Mouse (Mus musculus): ENCODE measurements around the gene Gm9970. TPM values are rescaled to one million over a fixed set of nuclear protein-coding genes. Genes with fewer than 3 reads are reported as not detected.

Gene Gm9970
- total and polyA plus RNA-seq, 3 experiments, result 0.24 TPM; not detected in 2

- Histone ChIP-seq H3K27ac (ENCODE audit: control insufficient read depth, low read depth, low read length) (no peak overlapping the region), H3K4me3 (ENCODE audit: control insufficient read depth in 1 of 2, insufficient read depth in 1 of 2, low read depth in 2 of 2, low read length in 2 of 2) (no peak overlapping the region), H3K79me2 (ENCODE audit: control insufficient read depth, insufficient read depth, low read length, poor library complexity) (peaks cover 29% of the 10 kb centered on the region), H3K9ac (ENCODE audit: control insufficient read depth, low read depth, low read length, poor library complexity, severe bottlenecking) (no peak overlapping the region), H3K27me3 (ENCODE audit: control insufficient read depth in 1 of 2, insufficient read depth in 2 of 2, low read length in 2 of 2) (no peaks in the 10 kb centered on the region), H3K4me1 (ENCODE audit: control insufficient read depth in 1 of 2, insufficient read depth in 2 of 2, low read length in 2 of 2) (peaks cover 0 to under 1% of the 10 kb centered on the region in 2 experiments; a peak in 1 of 4 replicates), H3K36me3 (ENCODE audit: control insufficient read depth in 1 of 2, insufficient read depth in 2 of 2, low read length in 2 of 2) (peaks cover 4 to 14% of the 10 kb centered on the region in 2 experiments), H3K9me3 (replicated peaks; ENCODE audit: insufficient read depth, low read length) (no peaks in the 10 kb centered on the region)
- DNase-seq (ENCODE audit: low read depth, low spot score), result no peak
- peak; percentile 61; the same call in 1 of the 2 replicates for TF ChIP-seq ZMIZ1 (IDR thresholded peaks at IDR 0.05; ENCODE audit: low read depth, low read length)
- no peak for TF ChIP-seq ZNF384 (IDR thresholded peaks at IDR 0.05; ENCODE audit: low read depth, low read length)
These were observed 44.0 kb downstream of the Gm9970 start for GRCm38 (mm10) chr5:31197072-31197471.

DNA sequence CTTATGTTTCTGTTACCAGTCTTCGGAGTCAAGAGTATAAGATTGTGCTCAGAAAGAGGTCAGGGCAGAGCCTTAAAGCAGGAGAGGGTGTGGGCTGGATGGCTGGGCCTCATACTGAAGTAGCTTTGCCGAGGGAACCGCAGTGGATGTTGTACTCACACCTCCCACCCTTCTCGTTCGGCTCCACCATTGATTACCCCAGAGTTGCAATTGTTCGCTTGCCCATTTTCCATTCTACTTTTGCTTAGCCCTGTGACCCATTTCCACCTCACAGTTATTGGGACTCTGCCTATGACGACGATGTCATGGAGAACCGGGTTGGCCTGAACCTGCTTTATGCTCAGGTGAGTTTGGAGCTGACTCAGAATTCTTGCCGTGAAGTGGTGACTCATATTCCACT lies 44.8 kb downstream of the Gm9970 start:
- Histone ChIP-seq H3K4me3 (ENCODE audit: control insufficient read depth in 1 of 2, insufficient read depth in 1 of 2, low read depth in 2 of 2, low read length in 2 of 2) (no peak overlapping the region), H3K36me3 (ENCODE audit: control insufficient read depth in 1 of 2, insufficient read depth in 2 of 2, low read length in 2 of 2) (peaks cover 4 to 21% of the 10 kb centered on the region in 2 experiments), H3K9me3 (replicated peaks; ENCODE audit: insufficient read depth, low read length) (no peaks in the 10 kb centered on the region), H3K9ac (ENCODE audit: control insufficient read depth, low read depth, low read length, poor library complexity, severe bottlenecking) (no peak overlapping the region), H3K27ac (ENCODE audit: control insufficient read depth, low read depth, low read length) (no peak overlapping the region), H3K4me1 (ENCODE audit: control insufficient read depth in 1 of 2, insufficient read depth in 2 of 2, low read length in 2 of 2) (peaks cover 0 to 9% of the 10 kb centered on the region in 2 experiments; a peak in 1 of 4 replicates), H3K27me3 (ENCODE audit: control insufficient read depth in 1 of 2, insufficient read depth in 2 of 2, low read length in 2 of 2) (no peaks in the 10 kb centered on the region), H3K79me2 (ENCODE audit: control insufficient read depth, insufficient read depth, low read length, poor library complexity) (peaks cover 29% of the 10 kb centered on the region)
- TF ChIP-seq UBTF (IDR thresholded peaks at IDR 0.05; ENCODE audit: borderline replicate concordance, insufficient read depth, low read depth, low read length) (no peak), POLR2A (IDR thresholded peaks at IDR 0.05; ENCODE audit: control insufficient read depth in 1 of 2, insufficient read depth in 1 of 2, low read depth in 1 of 2, low read length in 2 of 2, poor library complexity in 1 of 2) (peak in 1 of 2 experiments; percentile 24; a peak in 1 of 4 replicates), MYC (IDR thresholded peaks at IDR 0.05; ENCODE audit: low read depth, low read length) (no peak), USF2 (IDR thresholded peaks at IDR 0.05; ENCODE audit: borderline replicate concordance in 1 of 2, insufficient read depth in 1 of 2, low read depth in 1 of 2, low read length in 2 of 2) (no peak), KAT2A (conservative IDR thresholded peaks at IDR 0.05; ENCODE audit: low read depth, low read length) (no peak)
- DNase-seq (ENCODE audit: low read depth, low spot score), result no peak

- peaks cover 28% of the 10 kb centered on the region for H3K79me2 ChIP-seq (ENCODE audit: control insufficient read depth, insufficient read depth, low read length, poor library complexity)
- H3K4me3 ChIP-seq (ENCODE audit: control insufficient read depth in 1 of 2, insufficient read depth in 1 of 2, low read depth in 2 of 2, low read length in 2 of 2), result no peak overlapping the region
- H3K9ac ChIP-seq (ENCODE audit: control insufficient read depth, low read depth, low read length, poor library complexity, severe bottlenecking), result no peak overlapping the region
- peaks cover 0 to 9% of the 10 kb centered on the region in 2 experiments; a peak in 1 of 4 replicates for H3K4me1 ChIP-seq (ENCODE audit: control insufficient read depth in 1 of 2, insufficient read depth in 2 of 2, low read length in 2 of 2)
- H3K9me3 ChIP-seq (replicated peaks; ENCODE audit: insufficient read depth, low read length), result no peaks in the 10 kb centered on the region
- H3K27ac ChIP-seq (ENCODE audit: control insufficient read depth, low read depth, low read length), result no peak overlapping the region
- no peaks in the 10 kb centered on the region for H3K27me3 ChIP-seq (ENCODE audit: control insufficient read depth in 1 of 2, insufficient read depth in 2 of 2, low read length in 2 of 2)
- DNase-seq (ENCODE audit: low read depth, low spot score), result no peak
- TF ChIP-seq USF1 (IDR thresholded peaks at IDR 0.05; ENCODE audit: low read depth, low read length) (no peak), GATA1 (IDR thresholded peaks at IDR 0.05; ENCODE audit: low read depth, low read length) (no peak), ELF1 (IDR thresholded peaks at IDR 0.05; ENCODE audit: low read depth, low read length) (no peak), MAZ (IDR thresholded peaks at IDR 0.05; ENCODE audit: low read depth, low read length) (no peak), JUND (IDR thresholded peaks at IDR 0.05; ENCODE audit: low read depth, low read length) (no peak), SIN3A (IDR thresholded peaks at IDR 0.05; ENCODE audit: low read length) (no peak), NRF1 (IDR thresholded peaks at IDR 0.05; ENCODE audit: insufficient read depth, low read depth, low read length, poor library complexity, severe bottlenecking) (no peak)
- H3K36me3 ChIP-seq (ENCODE audit: control insufficient read depth in 1 of 2, insufficient read depth in 2 of 2, low read length in 2 of 2), result peaks cover 4 to 18% of the 10 kb centered on the region in 2 experiments
These were observed 45.4 kb downstream of the Gm9970 start for GRCm38 (mm10) chr5:31195671-31196070.
